Comparison of ENCODE assay signal across 8 mouse cellular contexts in the genomic region with DNA sequence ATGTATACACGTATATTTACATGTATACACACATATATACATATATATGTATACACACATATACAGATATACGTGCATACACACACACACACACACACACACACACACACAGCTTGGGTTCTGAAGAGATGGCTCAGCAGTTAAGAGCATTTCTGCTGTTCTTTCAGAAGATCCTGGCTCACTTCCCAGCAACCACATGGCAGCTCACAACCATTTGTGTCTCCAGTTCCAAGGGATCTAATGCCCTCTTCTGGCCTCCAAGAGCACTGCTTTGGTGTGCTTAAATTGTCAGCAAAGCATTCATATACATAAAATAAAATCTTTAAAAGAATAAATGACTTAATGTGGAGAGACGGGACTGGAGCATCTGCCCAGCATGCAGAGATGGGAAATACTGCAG. TPM values are rescaled to one million over a fixed set of nuclear protein-coding genes. Genes with fewer than 3 reads are reported as not detected.
DNase-seq lines count a peak whose midpoint lies in the region; TF ChIP-seq lines count a peak whose summit lies in the region.

No protein-coding gene starts in this region.

- TF ChIP-seq POLR2A in brain, embryonic 14.5 days (IDR thresholded peaks at IDR 0.05; ENCODE audit: borderline replicate concordance, extremely low read depth, insufficient read depth, insufficient read length, poor library complexity, severe bottlenecking), result no peak

- peak; percentile 37; the same call in 1 of the 2 replicates for TF ChIP-seq CTCF in brain, embryonic 14.5 days (IDR thresholded peaks at IDR 0.05; ENCODE audit: borderline replicate concordance, extremely low read depth, insufficient read depth, insufficient read length)

- DNase-seq in embryo, embryonic 10.5 days (ENCODE audit: low spot score), result peak; percentile 32
- DNase-seq in embryo, embryonic 11 days, result no peak
- peak; percentile 89 for DNase-seq in 416B (ENCODE audit: low read depth)
- DNase-seq in brain, embryonic 14.5 days (ENCODE audit: low read depth), result peak; percentile 94
- peak; percentile 60 for DNase-seq in heart, adult 8-10 months (ENCODE audit: low spot score)
- DNase-seq in layer of hippocampus, postnatal 10 days (ENCODE audit: low spot score in 2 of 2), result peak; percentile 73 to 77
- peak; percentile 17 for DNase-seq in ovary, postnatal 10 days (ENCODE audit: low spot score)
- DNase-seq in thymus, postnatal 14 days, result no peak

RNA-seq across cellular contexts. Expression of a gene that starts 0.8 kb away (rescaled TPM):
- polyA plus RNA-seq in brain, embryonic 14.5 days (2012; rRNA removed), result 1.4 and 1.9 TPM in 2 replicates
- total RNA-seq in heart, adult 8-10 months (2022), result under 1 TPM in 1 of 4 experiments, not detected in 3; 0.35 TPM
- total RNA-seq in layer of hippocampus, postnatal 10 days (2021), result under 1 TPM; 0.46 to 0.67 TPM

Comparison
In these comparisons a context has a peak if more than half of its experiments do, and no peak if none do; other contexts are left out.
1. DNase-seq: peak in embryo, embryonic 10.5 days (single experiment), 416B (single experiment), brain, embryonic 14.5 days (single experiment), heart, adult 8-10 months (single experiment), layer of hippocampus, postnatal 10 days (2 of 2) and ovary, postnatal 10 days (single experiment); none in embryo, embryonic 11 days (single experiment) and thymus, postnatal 14 days (single experiment).